Mouse (Mus musculus) embryonic fibroblast, embryonic 13.5 days (primary cell): ENCODE data around the gene Gm20696. TPM values are rescaled to one million over a fixed set of nuclear protein-coding genes. Genes with fewer than 3 reads are reported as not detected.

Experiments used
- H3K27ac ChIP-seq: 2 replicates; pipeline ENCODE4 v1.5.1; 2012; ENCODE audit warnings: low read length, control low read depth, inconsistent platforms; ENCODE audit not compliant: insufficient read depth
- H3K4me1 ChIP-seq: 2 replicates; pipeline ENCODE4 v1.6.1; 2011; ENCODE audit warnings: low read length; ENCODE audit not compliant: control insufficient read depth, insufficient read depth
- H3K4me3 ChIP-seq: 2 replicates; pipeline ENCODE4 v1.5.1; 2011; ENCODE audit warnings: mild to moderate bottlenecking, control low read depth, low read length; ENCODE audit not compliant: insufficient read depth
- CTCF ChIP-seq: IDR thresholded peaks from 2 replicates; pipeline ENCODE4 v1.5.1; 2011; ENCODE audit warnings: mild to moderate bottlenecking, control low read depth, low read length, moderate library complexity, borderline replicate concordance; ENCODE audit not compliant: insufficient read depth
- POLR2A ChIP-seq: IDR thresholded peaks from 2 replicates; pipeline ENCODE4 v1.6.1; 2011; ENCODE audit warnings: low read depth, mild to moderate bottlenecking, control low read depth, low read length, moderate library complexity
- polyA plus RNA-seq: library from polyadenylated mRNA; stranded (reverse); fragments of >200 nt; gene quantifications from 2 replicates; pipeline ENCODE4 v1.2.4, GENCODE M21; 2011; ENCODE audit warnings: low read depth; ENCODE audit not compliant: missing spikeins, insufficient read length

Gene Gm20696
- polyA plus RNA-seq, 1 experiment, result 5.2 TPM

GRCm38 (mm10) chr6:99625306-99625705 is 41.3 kb downstream of the Gm20696 start:
- H3K4me3 ChIP-seq, result no peak overlapping the region
- TF ChIP-seq CTCF, result no peak
- no peak for TF ChIP-seq POLR2A
- H3K4me1 ChIP-seq, result no peaks in the 10 kb centered on the region
- H3K27ac ChIP-seq, result no peak overlapping the region

GRCm38 (mm10) chr6:99624542-99624941 is 42.1 kb downstream of the Gm20696 start:
- H3K4me1 ChIP-seq, result no peaks in the 10 kb centered on the region
- H3K27ac ChIP-seq, result no peak overlapping the region
- no peak for TF ChIP-seq CTCF
- no peak for TF ChIP-seq POLR2A
- H3K4me3 ChIP-seq, result no peak overlapping the region

- no peak overlapping the region for H3K4me3 ChIP-seq
- TF ChIP-seq POLR2A (no peak), CTCF (peak; percentile 62; the same call in 1 of the 2 replicates)
- H3K27ac ChIP-seq, result no peak overlapping the region
- peaks cover 3% of the 10 kb centered on the region; the same call in 1 of the 2 replicates for H3K4me1 ChIP-seq
Measured at GRCm38 (mm10) chr6:99623641-99624040, 43.0 kb downstream of the Gm20696 start.

GRCm38 (mm10) chr6:99621167-99621566 is 45.4 kb downstream of the Gm20696 start:
- TF ChIP-seq POLR2A (no peak), CTCF (no peak)
- Histone ChIP-seq H3K4me3 (no peak overlapping the region), H3K27ac (no peak overlapping the region), H3K4me1 (peaks cover 11% of the 10 kb centered on the region)

- peaks cover 11% of the 10 kb centered on the region for H3K4me1 ChIP-seq
- TF ChIP-seq POLR2A (no peak), CTCF (no peak)
- no peak overlapping the region for H3K4me3 ChIP-seq
- H3K27ac ChIP-seq, result peak overlapping the region; percentile 54
Measured at GRCm38 (mm10) chr6:99620471-99620870, 46.1 kb downstream of the Gm20696 start.

GRCm38 (mm10) chr6:99619964-99620363 is 46.6 kb downstream of the Gm20696 start:
- H3K4me3 ChIP-seq, result no peak overlapping the region
- peaks cover 11% of the 10 kb centered on the region for H3K4me1 ChIP-seq
- H3K27ac ChIP-seq, result peak overlapping the region; percentile 54
- TF ChIP-seq CTCF, result no peak
- TF ChIP-seq POLR2A, result no peak

GRCm38 (mm10) chr6:99619466-99619865 is 47.1 kb downstream of the Gm20696 start:
- TF ChIP-seq POLR2A (no peak), CTCF (no peak)
- H3K4me3 ChIP-seq, result no peak overlapping the region
- H3K4me1 ChIP-seq, result peaks cover 11% of the 10 kb centered on the region
- H3K27ac ChIP-seq, result 0 out of 2 replicates have a peak overlapping the region, but pooled peaks have one; percentile 17

- H3K4me3 ChIP-seq, result no peak overlapping the region
- no peak overlapping the region for H3K27ac ChIP-seq
- TF ChIP-seq CTCF (no peak), POLR2A (no peak)
- H3K4me1 ChIP-seq, result peaks cover 11% of the 10 kb centered on the region
Measured at GRCm38 (mm10) chr6:99617867-99618266, 48.7 kb downstream of the Gm20696 start.

GRCm38 (mm10) chr6:99617415-99617814 is 49.2 kb downstream of the Gm20696 start:
- no peak overlapping the region for H3K27ac ChIP-seq
- no peak overlapping the region for H3K4me3 ChIP-seq
- H3K4me1 ChIP-seq, result peaks cover 11% of the 10 kb centered on the region
- TF ChIP-seq CTCF (no peak), POLR2A (no peak)

GRCm38 (mm10) chr6:99615272-99615751 is 51.3 kb downstream of the Gm20696 start:
- no peak overlapping the region for H3K27ac ChIP-seq
- H3K4me3 ChIP-seq, result no peak overlapping the region
- TF ChIP-seq CTCF (no peak), POLR2A (no peak)
- H3K4me1 ChIP-seq, result peaks cover 11% of the 10 kb centered on the region

- H3K4me1 ChIP-seq, result peaks cover 11% of the 10 kb centered on the region
- H3K27ac ChIP-seq, result no peak overlapping the region
- TF ChIP-seq CTCF, result no peak
- no peak for TF ChIP-seq POLR2A
Measured at GRCm38 (mm10) chr6:99614566-99615271, 51.9 kb downstream of the Gm20696 start.

More at GRCm38 (mm10) chr6:99614566-99615271, 51.9 kb downstream of the Gm20696 start:
- no peak overlapping the region for H3K4me3 ChIP-seq
